Mouse (Mus musculus) layer of hippocampus, postnatal 36 days (tissue): Measurements from ENCODE around the gene Crbn. TPM values are rescaled to one million over a fixed set of nuclear protein-coding genes. Genes with fewer than 3 reads are reported as not detected.

Experiments used
- DNase-seq, 2 experiments: peaks; one replicate each; pipeline ENCODE4 v3.0.0; 2022
- total RNA-seq, 2 experiments: library from RNA; stranded (reverse); gene quantifications; 2 replicates each; pipeline ENCODE4 v1.2.3; 2021

Crbn gene
- 100 to 1,000 TPM; 103 to 105 TPM for total RNA-seq

DNA sequence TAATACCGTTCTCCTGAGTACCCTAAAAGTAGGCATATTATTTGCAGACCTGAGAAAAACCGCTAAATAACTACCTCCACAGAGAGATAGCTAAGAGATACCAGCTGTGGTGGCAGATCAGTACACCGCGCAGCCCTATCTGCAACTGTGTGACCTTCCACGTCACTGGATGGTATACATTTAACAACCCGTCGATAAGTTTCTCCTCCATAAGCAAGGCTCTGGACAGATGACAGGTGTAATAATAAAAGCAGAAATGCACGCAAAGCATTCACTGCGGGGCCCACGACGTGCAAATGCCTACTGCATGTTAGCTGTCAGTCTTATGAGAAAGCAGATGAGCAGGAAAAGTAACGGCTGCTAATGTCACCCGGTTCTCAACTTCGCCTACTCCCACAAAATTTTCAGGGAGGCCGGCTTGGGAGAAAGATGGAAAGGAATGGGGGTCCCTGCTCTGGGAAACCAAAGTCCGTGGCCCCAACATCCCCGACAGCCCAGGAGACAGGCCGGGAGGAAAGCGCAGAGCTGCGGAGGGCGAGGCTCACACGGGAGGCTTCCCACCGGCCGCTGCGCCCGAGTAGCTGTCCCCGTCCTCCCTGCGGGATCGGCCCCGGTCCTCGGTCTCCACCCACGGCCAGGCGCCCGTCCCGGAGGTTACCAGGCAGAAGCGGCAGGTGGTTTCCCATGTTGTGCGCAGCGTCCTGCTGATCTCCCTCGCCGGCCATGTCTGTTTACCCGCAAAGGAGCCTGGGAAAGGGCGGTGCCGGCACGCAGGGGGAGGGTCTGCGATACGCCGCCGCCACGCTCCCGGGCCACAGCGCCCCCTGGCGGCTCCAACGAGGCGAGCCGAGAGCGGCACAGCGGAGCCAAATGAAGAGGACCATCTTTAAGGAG is at the start of gene Crbn:
Gene Crbn, minus strand, starts transcription at position 745 of the 894 bp plus-strand sequence.
- peak; percentile 88 to 91 for DNase-seq

DNA sequence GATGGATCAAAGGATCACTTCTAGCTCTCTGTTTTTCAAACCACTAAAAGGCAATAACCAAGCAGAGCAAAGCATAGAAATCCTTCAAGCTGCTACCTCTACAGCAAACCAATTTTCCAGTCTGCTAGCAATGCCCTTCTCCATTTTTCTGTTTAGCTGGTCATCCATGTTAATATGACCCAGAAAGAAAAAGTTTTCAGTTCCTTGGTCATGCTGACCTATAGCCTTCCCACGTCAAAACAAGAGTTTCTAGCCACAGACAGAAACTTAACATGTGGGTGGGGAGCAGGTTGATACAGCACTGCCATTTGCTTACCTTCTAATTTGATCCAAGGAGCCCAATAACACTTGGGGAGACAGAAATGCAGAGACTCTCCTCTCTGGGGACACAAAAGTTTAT is 40.3 kb upstream of the Crbn start:
- DNase-seq = no peak

DNA sequence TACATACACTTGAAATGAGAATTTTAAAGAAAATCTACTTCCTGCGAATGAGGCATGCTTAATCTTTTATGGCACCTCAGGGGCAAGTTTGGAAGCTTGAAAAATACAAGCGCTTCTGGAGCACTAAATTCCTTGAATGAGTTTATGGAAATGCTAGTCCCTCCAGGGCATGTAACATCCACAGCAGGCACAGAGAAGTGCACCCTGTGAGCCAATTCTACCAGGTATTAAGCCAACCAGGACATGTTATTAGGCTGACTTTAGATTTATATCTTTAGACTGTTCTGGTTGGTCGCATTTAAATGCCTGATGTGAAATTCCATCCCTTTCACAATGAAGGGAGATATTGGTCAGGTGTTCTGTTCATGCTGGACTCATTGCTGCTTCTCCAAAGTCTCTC is 38.2 kb upstream of the Crbn start:
- DNase-seq = no peak

DNA sequence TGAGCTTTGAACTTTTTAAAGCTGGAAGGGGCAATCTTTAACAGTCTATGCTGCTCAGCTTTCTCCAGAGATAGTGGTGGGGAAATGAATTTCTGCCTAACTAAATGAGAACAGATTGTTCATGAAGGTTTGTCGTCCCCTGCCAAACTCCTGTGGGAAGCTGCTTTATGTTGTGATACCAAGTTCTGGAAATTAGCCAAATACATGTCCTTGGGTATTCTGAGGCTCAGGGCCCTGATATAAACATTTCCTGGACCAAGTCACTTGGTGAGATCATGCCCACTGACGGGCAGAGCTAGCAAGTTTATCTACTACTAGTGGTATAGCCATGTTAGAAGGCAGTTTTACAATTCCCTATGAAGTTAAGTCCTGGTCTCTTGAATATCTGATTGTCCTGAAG is 35.4 kb upstream of the Crbn start:
- no peak for DNase-seq

DNA sequence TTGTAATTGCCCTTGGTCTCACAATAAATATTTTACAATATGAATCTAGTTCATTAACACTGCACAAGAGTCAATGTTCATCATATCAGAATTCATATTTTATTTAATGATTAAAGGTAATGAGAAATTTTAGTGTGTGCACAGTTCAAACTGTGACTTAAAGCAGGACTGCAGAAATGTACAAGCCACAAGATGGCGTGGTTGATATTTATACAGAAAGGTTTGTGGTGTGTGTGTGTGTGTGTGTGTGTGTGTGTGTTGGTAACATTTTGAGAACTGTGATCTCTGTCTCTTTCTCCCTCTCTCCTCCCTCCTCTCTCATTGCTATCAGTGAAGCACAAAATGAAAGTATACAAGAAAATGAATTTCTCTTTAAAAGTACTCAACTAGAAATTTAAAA is 22.5 kb upstream of the Crbn start:
- peak in 1 of 2 experiments; percentile 14 for DNase-seq

DNA sequence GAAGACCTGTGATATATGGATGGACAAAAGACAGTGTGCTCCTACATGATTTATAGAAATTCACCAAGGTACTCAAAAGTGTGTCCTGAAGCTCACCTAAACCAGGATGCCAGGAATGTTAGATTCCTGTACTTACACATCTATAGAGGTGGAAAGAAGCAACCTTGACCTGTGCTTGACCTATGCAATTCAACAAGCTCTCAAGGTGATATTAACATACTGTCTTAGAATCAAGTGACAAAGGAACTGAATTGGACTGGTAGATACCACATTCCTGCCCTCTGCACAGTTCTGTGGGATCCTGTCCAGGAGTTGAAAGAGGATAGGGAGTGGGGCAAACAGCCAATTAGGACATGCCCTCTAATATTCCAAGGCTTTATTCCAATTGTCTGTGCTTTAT is 20.7 kb upstream of the Crbn start:
- DNase-seq = no peak

DNA sequence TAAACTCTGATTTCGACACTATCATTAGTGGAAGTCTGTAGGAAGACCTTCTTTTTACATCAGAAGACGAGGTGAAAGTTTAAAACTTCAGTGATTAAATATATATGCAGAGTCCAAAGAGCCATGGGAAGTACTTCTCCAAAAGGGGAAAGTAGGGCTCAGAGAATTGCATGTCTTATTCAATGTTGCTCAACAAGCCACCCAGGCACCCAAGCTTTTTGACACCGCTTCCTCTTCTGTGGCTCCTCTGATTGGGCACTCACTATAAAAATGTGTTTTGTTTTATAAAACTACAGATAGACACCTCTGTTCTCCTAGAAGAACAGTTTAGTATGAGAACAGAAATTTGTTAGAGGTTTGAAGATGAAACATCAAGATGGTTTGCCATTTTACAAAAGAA is 20.0 kb upstream of the Crbn start:
- DNase-seq = no peak

DNA sequence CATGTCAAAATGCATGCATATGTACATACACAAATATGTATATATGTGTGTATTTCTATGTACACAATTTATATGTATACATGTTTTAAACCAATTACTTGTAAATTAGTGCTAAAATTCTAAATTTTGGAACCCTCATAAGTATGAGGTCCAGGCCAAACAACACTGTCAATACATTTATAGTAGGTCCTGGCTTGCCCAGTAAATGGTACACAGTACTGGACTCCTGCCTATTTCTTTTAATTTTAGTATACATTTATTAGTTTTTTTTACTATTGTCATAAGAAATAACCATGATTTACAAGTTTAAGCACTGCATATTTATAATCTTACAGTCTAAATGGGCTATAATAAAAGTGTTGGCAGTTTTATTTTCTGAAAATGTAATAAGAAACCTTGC is 19.4 kb upstream of the Crbn start:
- DNase-seq = no peak

DNA sequence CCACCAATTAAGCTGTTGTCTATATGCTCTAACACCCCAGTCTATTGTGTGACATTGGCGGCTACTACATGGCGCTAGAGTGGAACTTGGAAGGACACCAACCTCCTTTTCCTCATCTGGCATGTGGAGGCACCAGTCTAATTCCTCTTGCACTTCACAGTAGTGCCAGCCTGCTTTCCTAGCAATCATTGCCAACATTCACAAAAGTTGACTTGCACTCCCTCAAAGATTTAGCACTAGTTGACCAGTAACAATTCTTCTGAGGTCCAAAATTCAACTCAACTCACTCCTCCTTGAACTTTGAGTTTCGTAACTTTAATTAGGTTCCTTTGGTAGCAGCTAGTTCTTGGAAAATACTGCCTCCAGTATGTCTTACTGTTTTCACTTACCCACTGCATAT is 10.8 kb upstream of the Crbn start:
- no peak for DNase-seq

DNA sequence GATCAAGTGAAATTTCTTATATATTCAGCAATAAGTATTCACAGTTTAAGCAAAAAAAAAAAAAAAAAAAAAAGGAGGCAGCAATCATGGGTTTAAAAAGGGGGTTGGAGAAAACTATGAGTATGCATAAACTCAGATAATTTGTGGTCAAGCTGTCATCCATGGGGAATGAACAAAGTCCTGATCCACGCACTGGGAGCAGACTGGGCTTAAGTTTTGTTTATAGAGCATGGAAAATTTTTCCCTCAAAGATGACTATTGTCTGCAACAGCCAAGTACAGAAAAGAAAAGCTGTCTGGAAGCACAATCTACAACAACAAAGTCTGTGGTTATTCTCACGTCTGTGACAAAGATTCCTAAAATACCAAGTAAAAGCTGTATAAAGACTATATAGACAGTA is 9.3 kb upstream of the Crbn start:
- DNase-seq = no peak

DNA sequence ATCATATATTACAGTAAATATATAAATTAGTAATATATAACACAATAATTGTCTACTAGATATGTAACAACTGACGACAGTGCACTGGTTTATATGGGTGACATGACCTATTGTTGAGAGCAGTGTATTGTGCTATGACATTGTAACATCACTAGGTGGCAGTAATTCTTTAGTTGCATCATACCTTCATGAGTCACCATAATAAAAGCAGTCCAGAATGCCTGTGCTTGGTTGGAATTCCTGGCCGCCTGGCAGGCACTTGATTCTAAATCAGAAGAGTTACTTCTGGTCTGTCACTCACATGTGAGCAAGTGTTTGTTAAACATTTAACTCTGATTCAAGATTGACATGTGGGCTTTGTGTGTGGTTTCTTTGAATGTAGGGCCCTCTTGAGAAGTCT is 5.0 kb upstream of the Crbn start:
- peak in 1 of 2 experiments; percentile 21 for DNase-seq

DNA sequence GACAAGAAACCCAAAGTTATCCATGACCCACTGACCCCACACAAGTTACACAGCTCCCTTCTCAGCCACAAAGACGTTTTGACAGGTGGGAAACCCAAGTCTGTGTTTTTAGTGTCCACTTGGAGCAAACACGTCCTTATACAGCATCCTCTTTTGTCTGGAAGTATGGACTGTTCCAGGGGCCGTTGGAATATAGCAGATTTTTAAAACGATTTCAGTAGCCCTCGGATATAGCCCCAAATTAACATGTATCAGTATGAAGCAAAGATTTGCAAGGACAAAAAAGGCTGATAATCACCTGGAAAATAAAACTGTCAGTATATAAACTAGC is 315 bp upstream of the Crbn start:
- no peak for DNase-seq

DNA sequence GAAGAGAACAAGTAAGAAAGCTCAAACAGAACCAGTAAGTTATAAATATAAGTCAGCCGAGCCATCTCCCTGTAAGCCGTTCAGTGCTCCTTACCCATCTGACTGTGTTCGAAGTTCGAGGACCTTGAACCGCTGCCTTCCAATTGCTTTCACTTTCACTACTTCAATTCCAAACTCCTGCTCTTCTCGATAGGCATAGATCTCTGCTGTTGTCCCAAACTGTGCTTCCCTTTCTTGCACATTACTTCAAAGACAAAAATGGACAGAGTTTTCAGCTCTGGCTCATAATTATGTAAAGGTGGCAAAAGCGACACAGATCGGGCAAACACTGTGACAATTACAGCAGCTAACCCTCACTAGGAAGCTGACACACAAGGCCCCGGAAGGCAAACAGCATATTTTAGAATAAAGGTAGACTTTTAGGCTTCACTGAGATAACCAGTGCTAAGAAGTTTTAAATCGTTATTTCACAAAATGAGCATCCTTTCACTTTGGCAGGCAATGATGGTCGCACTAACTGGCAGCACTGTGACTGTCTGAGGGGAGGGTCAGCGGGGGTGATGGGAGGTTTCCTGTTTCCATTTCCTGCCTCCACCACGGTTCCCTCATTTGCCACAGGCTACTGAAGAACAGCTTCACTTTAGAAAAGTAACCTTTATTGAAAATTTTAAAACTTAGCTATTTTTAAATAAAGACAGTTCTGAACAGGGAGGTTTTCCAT is 5.6 kb downstream of the Crbn start:
- DNase-seq = no peak

DNA sequence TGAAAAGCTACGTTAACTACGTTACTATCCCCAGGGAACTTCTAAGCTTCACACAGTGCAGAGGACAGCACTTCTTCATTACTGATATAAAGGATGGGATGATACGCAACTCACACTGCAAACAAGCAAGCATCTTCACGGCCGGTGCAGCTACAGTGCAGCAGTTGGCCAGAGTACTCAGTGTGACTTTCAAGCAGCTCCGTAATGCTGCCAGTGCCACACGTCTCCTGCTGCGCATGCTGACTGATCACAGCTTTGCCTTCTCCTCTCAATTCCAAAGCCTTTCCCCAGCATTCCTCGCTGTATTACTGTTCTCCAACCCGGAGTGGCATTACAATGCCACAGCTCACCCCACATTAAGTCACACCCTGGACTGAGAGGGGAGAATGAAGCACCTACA is 6.3 kb downstream of the Crbn start:
- DNase-seq = no peak

DNA sequence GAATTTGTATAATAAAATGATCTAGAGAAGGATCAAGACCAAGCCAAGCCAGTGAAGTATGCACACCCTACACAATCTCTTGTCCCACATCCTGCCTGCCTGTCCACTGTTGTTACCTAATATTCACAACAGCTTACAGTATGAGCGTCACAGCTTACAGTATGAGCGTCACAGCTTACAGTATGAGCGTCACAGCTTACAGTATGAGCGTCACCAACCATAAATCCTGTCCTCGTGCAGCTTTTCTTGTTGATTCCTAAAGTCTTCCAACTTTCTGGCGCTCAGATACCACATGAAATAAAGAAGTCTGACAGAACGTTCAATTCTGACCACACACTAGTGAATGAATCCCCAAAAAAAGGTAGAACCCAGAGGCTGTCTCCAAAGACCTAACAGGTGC is 6.8 kb downstream of the Crbn start:
- DNase-seq = no peak

DNA sequence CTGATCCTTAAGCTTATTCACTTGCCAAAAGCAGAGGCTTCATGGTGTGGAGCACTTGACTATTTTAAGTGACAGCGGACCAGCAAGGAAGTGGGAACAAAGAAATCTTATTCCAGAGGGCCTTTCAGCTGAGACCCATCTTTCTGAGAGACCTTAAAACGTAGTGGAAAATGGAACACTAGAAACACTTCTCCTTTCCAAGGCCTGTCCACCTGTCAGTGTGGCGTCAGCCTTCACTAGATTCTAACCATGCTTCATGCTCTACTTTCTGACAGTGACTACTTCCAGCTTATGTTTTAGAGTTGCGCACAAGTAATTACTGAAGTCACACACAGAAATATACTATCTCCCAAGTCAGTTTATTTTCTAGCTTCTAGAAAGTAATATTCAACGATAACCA is 7.4 kb downstream of the Crbn start:
- no peak for DNase-seq

DNA sequence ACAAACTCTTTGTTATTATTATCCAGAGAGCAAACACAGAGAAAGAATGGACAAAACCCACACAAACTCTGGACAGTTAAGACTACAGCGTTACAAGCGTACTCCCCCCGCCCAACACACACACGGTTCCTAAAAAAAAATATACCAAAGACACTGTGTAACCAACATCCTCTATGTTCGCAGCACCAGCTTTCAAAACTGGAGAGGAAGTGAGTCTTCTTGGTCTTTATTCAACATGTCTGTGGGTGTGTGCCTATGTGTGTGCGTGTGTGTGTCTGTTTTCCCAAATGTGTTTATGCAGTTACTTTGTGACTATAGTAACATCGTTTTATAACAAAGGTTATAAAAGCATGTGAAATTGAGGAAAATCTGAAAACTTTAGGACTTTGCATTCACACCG is 8.4 kb downstream of the Crbn start:
- no peak for DNase-seq

DNA sequence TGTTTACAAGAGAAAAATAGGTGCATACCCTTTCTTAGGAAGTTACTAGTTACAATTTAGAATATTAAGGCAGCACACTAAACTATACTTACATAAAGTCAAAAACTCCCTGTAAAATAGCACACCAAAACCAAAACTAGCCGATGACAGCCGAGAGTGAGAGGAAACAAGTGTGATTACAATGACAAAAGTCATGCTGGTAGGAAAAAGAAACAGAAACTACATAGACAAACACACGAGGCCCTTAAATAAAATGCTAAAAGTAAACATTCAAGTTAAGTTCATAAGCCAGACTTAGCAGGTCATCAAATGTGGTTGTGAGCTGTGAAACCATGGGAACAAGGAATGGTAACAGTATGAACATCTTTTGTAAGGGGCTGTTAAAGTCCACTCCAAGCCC is 12.7 kb downstream of the Crbn start:
- DNase-seq = no peak

DNA sequence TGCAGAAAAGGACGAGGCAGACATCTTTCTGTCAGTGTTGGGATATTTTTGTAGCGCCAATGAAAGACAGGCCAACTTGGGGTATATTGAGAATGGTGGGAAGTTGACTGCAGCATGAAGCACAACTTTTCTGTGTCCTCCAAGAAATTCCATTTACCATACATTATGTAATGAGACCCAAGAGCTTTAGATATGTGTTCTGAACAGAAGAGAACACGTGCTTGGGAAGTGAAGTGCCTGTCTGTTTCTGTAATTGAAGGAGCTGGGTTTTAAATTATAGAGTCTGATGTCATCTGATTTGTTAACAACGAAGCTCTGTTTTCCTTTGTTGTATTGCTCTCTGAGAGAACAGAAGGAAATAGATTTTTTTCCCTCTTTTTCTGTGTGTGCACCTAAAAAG is 29.8 kb downstream of the Crbn start:
- no peak for DNase-seq

DNA sequence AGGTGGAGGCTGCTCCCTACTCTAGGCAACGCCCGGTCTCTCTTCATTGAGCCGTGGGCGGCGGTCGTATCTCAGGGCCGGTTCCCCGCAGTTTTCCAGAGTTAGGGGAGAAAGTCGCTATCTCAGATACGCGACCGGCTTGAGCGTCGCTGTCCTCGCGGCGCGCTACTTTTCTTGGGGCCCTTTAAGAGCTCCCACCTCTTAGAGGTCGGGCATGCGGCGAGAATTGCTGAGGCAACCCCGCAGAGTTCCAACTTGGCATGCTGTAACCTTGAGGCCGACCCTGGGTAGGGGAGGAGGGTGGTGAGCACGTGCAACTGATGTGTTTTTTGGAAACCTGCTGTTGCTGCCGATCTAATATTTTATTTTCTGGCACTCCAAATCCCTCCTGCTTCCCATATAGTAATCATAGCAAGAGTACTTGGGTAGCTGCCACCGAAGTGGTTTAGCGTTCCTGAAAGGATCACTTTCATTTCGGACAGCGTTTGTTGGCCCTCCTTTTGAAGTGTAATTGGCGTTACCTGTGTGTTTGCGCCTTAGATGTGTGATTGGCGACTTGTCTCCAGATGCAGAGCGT is 30.5 kb downstream of the Crbn start:
- no peak for DNase-seq

DNA sequence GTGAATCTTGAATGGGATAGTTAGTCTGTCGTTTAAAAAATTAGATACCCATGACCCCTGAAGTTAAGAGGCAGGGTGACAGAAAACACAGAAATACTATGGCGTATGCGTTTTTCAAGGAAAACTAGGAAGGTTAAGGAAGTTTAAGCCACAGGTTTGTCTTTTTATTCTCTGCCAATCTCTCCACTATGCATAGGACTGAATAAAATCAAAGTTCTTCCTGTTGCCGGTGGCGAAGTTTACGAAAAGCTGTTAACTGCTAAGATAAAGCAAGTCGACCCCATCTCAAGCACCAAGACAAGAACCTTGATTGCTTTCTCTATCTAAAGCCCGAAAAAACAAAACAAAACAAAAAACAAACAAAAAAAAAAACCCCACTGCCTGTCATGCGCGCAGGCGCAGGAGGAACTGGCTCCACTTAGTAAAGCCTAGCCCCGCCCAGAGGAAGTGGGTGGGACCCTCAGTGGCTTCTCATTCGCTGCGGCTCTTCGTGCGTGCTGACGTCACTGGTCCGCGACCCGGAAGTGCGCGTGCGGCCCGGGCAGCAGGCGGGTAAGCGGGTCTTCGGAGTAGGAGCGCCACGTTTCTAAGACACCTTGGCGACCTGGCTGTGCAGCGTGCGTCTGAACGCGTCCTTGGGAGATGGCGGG is 31.1 kb downstream of the Crbn start, which contains the start of gene Trnt1:
Gene Trnt1, plus strand, starts transcription at position 481 of the 650 bp plus-strand sequence.
- peak; percentile 95 for DNase-seq

DNA sequence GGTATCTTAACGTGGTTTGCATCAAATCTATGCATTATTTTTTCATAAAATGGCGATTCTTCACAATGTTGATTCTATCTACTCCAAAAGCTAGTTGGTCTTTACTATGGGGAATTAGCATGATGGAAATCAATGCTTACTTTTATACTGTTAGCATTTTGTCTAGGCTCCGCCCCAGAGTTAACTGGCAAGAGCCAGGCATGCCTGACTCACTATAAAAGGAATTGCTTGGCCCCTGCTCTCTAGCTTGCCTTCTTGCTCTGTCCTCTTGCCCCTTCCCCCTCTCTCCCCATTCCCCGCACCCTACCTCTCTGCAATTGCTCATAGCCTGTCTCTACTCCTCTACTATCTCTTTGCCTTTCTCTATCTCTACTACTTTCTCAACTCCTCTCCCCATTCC is 33.1 kb downstream of the Crbn start:
- no peak for DNase-seq

DNA sequence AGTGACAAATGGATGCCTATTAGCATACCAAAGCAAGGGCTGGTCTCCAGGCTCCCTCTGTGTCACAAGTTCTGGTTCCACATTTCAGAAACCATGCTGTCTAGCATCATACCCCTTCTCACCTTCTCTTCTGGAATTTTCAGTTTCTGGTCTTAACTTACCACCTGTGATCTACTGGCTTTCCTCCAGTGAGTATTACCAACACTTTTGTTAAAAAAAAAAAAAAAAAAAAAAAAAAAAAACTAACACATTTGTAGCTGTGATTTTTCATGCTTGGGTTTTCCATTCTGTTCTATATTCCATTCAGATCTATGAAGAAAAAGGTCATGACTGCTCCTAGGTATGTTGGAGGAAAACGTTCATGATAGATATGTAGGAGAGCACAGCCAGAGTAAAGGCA is 34.0 kb downstream of the Crbn start:
- DNase-seq = no peak
